ENCODE assay signal across 18 mouse cellular contexts in the genomic region with DNA sequence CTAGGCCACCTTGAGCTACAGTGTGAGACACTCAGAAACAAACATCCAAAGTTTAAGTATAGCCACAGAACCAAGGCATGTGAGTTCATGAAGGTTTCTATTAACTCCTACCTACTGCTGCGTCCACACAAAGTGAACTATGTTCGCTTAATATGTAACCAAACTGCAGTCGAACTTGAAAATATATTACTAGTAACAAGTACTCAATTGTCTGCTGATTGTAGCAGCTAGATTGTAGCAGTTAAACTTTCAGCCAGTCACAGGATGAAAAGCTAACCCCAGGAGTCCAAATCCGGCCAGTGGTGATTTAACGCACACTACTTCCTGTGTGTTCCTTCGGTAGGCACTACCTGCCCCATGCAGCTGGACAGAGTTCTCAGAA.
DNase-seq lines count a peak whose midpoint lies in the region; ATAC-seq and TF ChIP-seq lines count a peak whose summit lies in the region.
"Had no signal": no experiment of that assay in that cellular context is flagged by ENCODE, and none has a peak within 500 bp of the region (broad histone marks: within the 10 kb centered on the region; RNA-seq: fewer than 3 reads in every experiment).

No protein-coding gene starts in this region.

- no peak for TF ChIP-seq POLR2A in testis, adult 2 months (IDR thresholded peaks at IDR 0.05; ENCODE audit: control insufficient read depth, low read depth, low read length)

- TF ChIP-seq CTCF in intestine, postnatal 0 days (IDR thresholded peaks at IDR 0.05; ENCODE audit: low read depth) = no peak
- no peak for TF ChIP-seq CTCF in testis, adult 2 months (IDR thresholded peaks at IDR 0.05; ENCODE audit: control insufficient read depth, insufficient read depth, insufficient replicate concordance, low read depth, low read length)
- TF ChIP-seq CTCF in layer of hippocampus, adult 2 months (conservative IDR thresholded peaks at IDR 0.05) = no peak

- 56% methylated on average over 6 of the region's 6 CpGs for WGBS in intestine, embryonic 14.5 days
- WGBS in intestine, postnatal 0 days = 24% methylated on average over 6 of the region's 6 CpGs
- 42% methylated on average over 6 of the region's 6 CpGs for WGBS in kidney, embryonic 16.5 days

- no peaks in the 10 kb centered on the region for H3K36me3 ChIP-seq in intestine, embryonic 14.5 days (ENCODE audit: control insufficient read depth, insufficient read depth, low read length)
- no peaks in the 10 kb centered on the region for H3K36me3 ChIP-seq in intestine, postnatal 0 days (ENCODE audit: control insufficient read depth, insufficient read depth)
- no peaks in the 10 kb centered on the region for H3K36me3 ChIP-seq in kidney, embryonic 16.5 days (ENCODE audit: insufficient read depth, low read length)
- H3K36me3 ChIP-seq in testis, adult 2 months (ENCODE audit: control insufficient read depth, insufficient read depth, low read length) = no peaks in the 10 kb centered on the region
- H3K36me3 ChIP-seq: forebrain, embryonic 12.5 days; heart, embryonic 10.5 days; hindbrain, embryonic 12.5 days had no signal

- peak; percentile 45; the same call in 1 of the 2 replicates for ATAC-seq in intestine, embryonic 14.5 days (replicated peaks; ENCODE audit: low FRiP score, low TSS enrichment, low read depth)
- peak; percentile 74 for ATAC-seq in intestine, postnatal 0 days
- ATAC-seq in kidney, embryonic 16.5 days (ENCODE audit: low FRiP score, low TSS enrichment) = peak; percentile 91
- ATAC-seq: inflammation-experienced regulatory T-cells, adult 6 months had no signal

- peak overlapping the region; percentile 29; the same call in 1 of the 2 replicates for H3K27ac ChIP-seq in intestine, embryonic 14.5 days (ENCODE audit: low read depth)
- peak overlapping the region; percentile 79 for H3K27ac ChIP-seq in intestine, postnatal 0 days (ENCODE audit: low read depth, low read length)
- H3K27ac ChIP-seq in kidney, embryonic 16.5 days (ENCODE audit: low read length) = peak overlapping the region; percentile 85
- 0 out of 2 replicates have a peak overlapping the region, but pooled peaks have one; percentile 29 for H3K27ac ChIP-seq in testis, adult 2 months (ENCODE audit: control insufficient read depth, insufficient read depth, low read depth, low read length)
- no peak overlapping the region for H3K27ac ChIP-seq in layer of hippocampus, adult 2 months
- H3K27ac ChIP-seq: forebrain, embryonic 12.5 days; heart, embryonic 10.5 days; hindbrain, embryonic 12.5 days; liver, embryonic 14.5 days had no signal

- no peaks in the 10 kb centered on the region for H3K4me1 ChIP-seq in intestine, embryonic 14.5 days (replicated peaks; ENCODE audit: control insufficient read depth, insufficient read depth, low read length)
- H3K4me1 ChIP-seq in intestine, postnatal 0 days (replicated peaks; ENCODE audit: control insufficient read depth, insufficient read depth, low read length) = peaks cover 10% of the 10 kb centered on the region; the same call in 1 of the 2 replicates
- H3K4me1 ChIP-seq in kidney, embryonic 16.5 days (ENCODE audit: insufficient read depth, low read length) = 0 out of 2 replicates have a peak, but pooled peaks cover 10% of the 10 kb centered on the region
- peaks cover 2% of the 10 kb centered on the region; the same call in 1 of the 2 replicates for H3K4me1 ChIP-seq in testis, adult 2 months (ENCODE audit: control insufficient read depth, insufficient read depth, low read length)
- H3K4me1 ChIP-seq: forebrain, embryonic 12.5 days; hindbrain, embryonic 12.5 days had no signal

- H3K4me2 ChIP-seq in intestine, embryonic 14.5 days (ENCODE audit: low read length) = no peak overlapping the region
- no peak overlapping the region for H3K4me2 ChIP-seq in intestine, postnatal 0 days (replicated peaks; ENCODE audit: low read depth)
- no peak overlapping the region for H3K4me2 ChIP-seq in kidney, embryonic 16.5 days (replicated peaks; ENCODE audit: low read depth, low read length)
- H3K4me2 ChIP-seq: forebrain, embryonic 12.5 days; hindbrain, embryonic 12.5 days had no signal

- H3K9ac ChIP-seq in intestine, embryonic 14.5 days (ENCODE audit: low read length) = no peak overlapping the region
- no peak overlapping the region for H3K9ac ChIP-seq in intestine, postnatal 0 days (ENCODE audit: low read depth, low read length)
- no peak overlapping the region for H3K9ac ChIP-seq in kidney, embryonic 16.5 days (replicated peaks; ENCODE audit: low read length)
- H3K9ac ChIP-seq: forebrain, embryonic 12.5 days; hindbrain, embryonic 12.5 days; liver, embryonic 14.5 days had no signal

- no peaks in the 10 kb centered on the region for H3K9me3 ChIP-seq in intestine, embryonic 14.5 days (ENCODE audit: control insufficient read depth, low read length)
- no peaks in the 10 kb centered on the region for H3K9me3 ChIP-seq in intestine, postnatal 0 days (ENCODE audit: control insufficient read depth)
- H3K9me3 ChIP-seq in kidney, embryonic 16.5 days (ENCODE audit: low read length) = no peaks in the 10 kb centered on the region
- H3K9me3 ChIP-seq: forebrain, embryonic 12.5 days; heart, embryonic 10.5 days; hindbrain, embryonic 12.5 days had no signal

- H3K4me3 ChIP-seq in intestine, embryonic 14.5 days (ENCODE audit: low read depth, low read length) = no peak overlapping the region
- no peak overlapping the region for H3K4me3 ChIP-seq in intestine, postnatal 0 days (ENCODE audit: low read depth, low read length)
- no peak overlapping the region for H3K4me3 ChIP-seq in kidney, embryonic 16.5 days (ENCODE audit: low read length)
- no peak overlapping the region for H3K4me3 ChIP-seq in testis, adult 2 months (ENCODE audit: control insufficient read depth, low read depth, low read length)
- H3K4me3 ChIP-seq in layer of hippocampus, adult 2 months = no peak overlapping the region
- H3K4me3 ChIP-seq: forebrain, embryonic 12.5 days; heart, embryonic 10.5 days; hindbrain, embryonic 12.5 days had no signal

- no peaks in the 10 kb centered on the region for H3K27me3 ChIP-seq in intestine, embryonic 14.5 days (replicated peaks; ENCODE audit: control insufficient read depth, insufficient read depth, low read length)
- H3K27me3 ChIP-seq in intestine, postnatal 0 days (replicated peaks; ENCODE audit: control insufficient read depth, insufficient read depth, low read length) = no peaks in the 10 kb centered on the region
- no peaks in the 10 kb centered on the region for H3K27me3 ChIP-seq in kidney, embryonic 16.5 days (ENCODE audit: insufficient read depth, low read length)
- no peaks in the 10 kb centered on the region for H3K27me3 ChIP-seq in testis, adult 2 months (ENCODE audit: control insufficient read depth, insufficient read depth, low read length)
- H3K27me3 ChIP-seq: forebrain, embryonic 12.5 days; hindbrain, embryonic 12.5 days had no signal

- no peak for DNase-seq in intestine, embryonic 14.5 days (ENCODE audit: low spot score)
- DNase-seq in layer of hippocampus, adult 2 months (ENCODE audit: low spot score in 2 of 2) = no peak
- DNase-seq in ovary, adult 18-20 months (ENCODE audit: low spot score) = no peak
- DNase-seq in spleen, postnatal 10 days (ENCODE audit: low spot score in 2 of 2) = no peak
- DNase-seq: adrenal gland, postnatal 36 days; cerebellum, adult 8-10 months; gastrocnemius, postnatal 36 days; heart, postnatal 10 days; layer of hippocampus, postnatal 36 days; lung, postnatal 10 days had no signal
